ENCODE assay signal across 7 mouse cellular contexts in genomic region chr6:94700612-94701011, GRCm38 (mm10). TPM values are rescaled to one million over a fixed set of nuclear protein-coding genes. Genes with fewer than 3 reads are reported as not detected.
DNase-seq lines count a peak whose midpoint lies in the region; ATAC-seq lines count a peak whose summit lies in the region.

No protein-coding gene starts in this region.

- peak overlapping the region; percentile 82 for H3K4me2 ChIP-seq in embryonic facial prominence, embryonic 12.5 days (replicated peaks)
- peak overlapping the region; percentile 95 for H3K4me2 ChIP-seq in heart, embryonic 11.5 days
- peak overlapping the region; percentile 92 for H3K4me2 ChIP-seq in lung, embryonic 15.5 days

- H3K9me3 ChIP-seq in embryonic facial prominence, embryonic 12.5 days: no peaks in the 10 kb centered on the region
- H3K9me3 ChIP-seq in heart, embryonic 11.5 days (replicated peaks; ENCODE audit: control insufficient read depth, low read length): no peaks in the 10 kb centered on the region
- H3K9me3 ChIP-seq in lung, embryonic 15.5 days: no peaks in the 10 kb centered on the region

- H3K36me3 ChIP-seq in embryonic facial prominence, embryonic 12.5 days: no peaks in the 10 kb centered on the region
- H3K36me3 ChIP-seq in heart, embryonic 11.5 days (ENCODE audit: control insufficient read depth, insufficient read depth, low read length): no peaks in the 10 kb centered on the region
- H3K36me3 ChIP-seq in lung, embryonic 15.5 days: no peaks in the 10 kb centered on the region

- DNase-seq in ES-CJ7 (ENCODE audit: low read depth, low spot score): peak; percentile 76
- peak; percentile 60 to 67 for DNase-seq in adrenal gland, adult 18-20 months (ENCODE audit: low spot score in 2 of 2)
- DNase-seq in kidney, adult 8-10 months: peak; percentile 87 to 92
- DNase-seq in retina, postnatal 1 day: peak; percentile 73

- H3K9ac ChIP-seq in embryonic facial prominence, embryonic 12.5 days: 0 out of 2 replicates have a peak overlapping the region, but pooled peaks have one; percentile 36
- peak overlapping the region; percentile 39; the same call in 1 of the 2 replicates for H3K9ac ChIP-seq in heart, embryonic 11.5 days (ENCODE audit: low read depth, low read length)
- no peak overlapping the region for H3K9ac ChIP-seq in lung, embryonic 15.5 days

- H3K4me1 ChIP-seq in embryonic facial prominence, embryonic 12.5 days: peaks cover 41% of the 10 kb centered on the region
- peaks cover 20% of the 10 kb centered on the region for H3K4me1 ChIP-seq in heart, embryonic 11.5 days (ENCODE audit: control insufficient read depth, insufficient read depth, low read length)
- peaks cover 26% of the 10 kb centered on the region for H3K4me1 ChIP-seq in lung, embryonic 15.5 days

- peak overlapping the region; percentile 93; the same call in 1 of the 2 replicates for H3K27ac ChIP-seq in embryonic facial prominence, embryonic 12.5 days
- H3K27ac ChIP-seq in heart, embryonic 11.5 days (ENCODE audit: low read depth, low read length): peak overlapping the region; percentile 75; the same call in 1 of the 2 replicates
- H3K27ac ChIP-seq in lung, embryonic 15.5 days: peak overlapping the region; percentile 63

- no peaks in the 10 kb centered on the region for H3K27me3 ChIP-seq in embryonic facial prominence, embryonic 12.5 days
- no peaks in the 10 kb centered on the region for H3K27me3 ChIP-seq in heart, embryonic 11.5 days (ENCODE audit: control insufficient read depth, insufficient read depth, low read length)
- H3K27me3 ChIP-seq in lung, embryonic 15.5 days: peaks cover 10% of the 10 kb centered on the region; the same call in 1 of the 2 replicates

- 0 out of 2 replicates have a peak, but pooled peaks have one; percentile 13 for ATAC-seq in embryonic facial prominence, embryonic 12.5 days (ENCODE audit: insufficient number of reproducible peaks, insufficient read depth, low FRiP score, low TSS enrichment)
- no peak for ATAC-seq in heart, embryonic 11.5 days (replicated peaks; ENCODE audit: insufficient number of reproducible peaks, low FRiP score, low TSS enrichment)
- peak; percentile 28; the same call in 1 of the 2 replicates for ATAC-seq in lung, embryonic 15.5 days (ENCODE audit: borderline replicate concordance, extremely low read depth, low FRiP score, low TSS enrichment)

- peak overlapping the region; percentile 96 for H3K4me3 ChIP-seq in embryonic facial prominence, embryonic 12.5 days
- peak overlapping the region; percentile 87 for H3K4me3 ChIP-seq in heart, embryonic 11.5 days (ENCODE audit: low read depth, low read length)
- peak overlapping the region; percentile 90 for H3K4me3 ChIP-seq in lung, embryonic 15.5 days

- WGBS in embryonic facial prominence, embryonic 12.5 days: under 1% methylated on average over 8 of the region's 8 CpGs
- WGBS in heart, embryonic 11.5 days (ENCODE audit: insufficient replicate concordance): 0% methylated on average over 8 of the region's 8 CpGs
- WGBS in lung, embryonic 15.5 days: 0% methylated on average over 8 of the region's 8 CpGs

RNA-seq across cellular contexts. Expression of gene Lrig1, which starts 0.7 kb away (rescaled TPM):
- 10 to 100 TPM in 1 of 2 experiments, 1 to 10 TPM in 1; 9.6 to 14.1 TPM for total RNA-seq in adrenal gland, adult 18-20 months (2021)
- 20.1 and 23.3 TPM in 2 replicates for polyA plus RNA-seq in embryonic facial prominence, embryonic 12.5 days (2016; fragmentation: Nextera tagmentation; extraction: Ambion mirVana)
- polyA plus RNA-seq in heart, embryonic 11.5 days (2014; fragmentation: Nextera tagmentation; extraction: Ambion mirVana): 10.9 and 11.8 TPM in 2 replicates
- polyA plus RNA-seq in lung, embryonic 15.5 days (2015; fragmentation: Nextera tagmentation; extraction: Ambion mirVana): 9.0 and 11.3 TPM in 2 replicates
